ENCODE assay signal across 22 mouse cellular contexts in genomic region chr8:128471186-128471585, GRCm38 (mm10).
DNase-seq lines count a peak whose midpoint lies in the region; ATAC-seq and TF ChIP-seq lines count a peak whose summit lies in the region.
"Had no signal": no experiment of that assay in that cellular context is flagged by ENCODE, and none has a peak within 500 bp of the region (broad histone marks: within the 10 kb centered on the region; RNA-seq: fewer than 3 reads in every experiment).

No protein-coding gene starts in this region.

- H3K4me1 ChIP-seq in forebrain, embryonic 13.5 days: peaks cover 2% of the 10 kb centered on the region; the same call in 1 of the 2 replicates
- H3K4me1 ChIP-seq in forebrain, embryonic 12.5 days: no peaks in the 10 kb centered on the region; the same call in 1 of the 2 replicates
- H3K4me1 ChIP-seq in liver, postnatal 0 days (ENCODE audit: insufficient read depth): peaks cover 6% of the 10 kb centered on the region; the same call in 1 of the 2 replicates
- H3K4me1 ChIP-seq in liver, embryonic 11.5 days (replicated peaks; ENCODE audit: control insufficient read depth, insufficient read depth, low read length): no peaks in the 10 kb centered on the region
- H3K4me1 ChIP-seq: embryonic facial prominence, embryonic 12.5 days; hindbrain, embryonic 12.5 days; hindbrain, embryonic 15.5 days had no signal

- peak; percentile 74; the same call in 1 of the 2 replicates for ATAC-seq in forebrain, embryonic 13.5 days
- ATAC-seq in forebrain, embryonic 12.5 days (ENCODE audit: low FRiP score): no peak
- 0 out of 2 replicates have a peak, but pooled peaks have one; percentile 17 for ATAC-seq in liver, postnatal 0 days
- ATAC-seq in liver, embryonic 11.5 days (replicated peaks; ENCODE audit: low FRiP score): no peak
- ATAC-seq: activated CD4-positive, CD25-positive, alpha-beta regulatory T cell, adult 4 months; intestine, postnatal 0 days had no signal

- peak; percentile 66 for DNase-seq in heart, adult 11 months
- DNase-seq in heart, adult 18-20 months: no peak
- DNase-seq in liver, postnatal 0 days: no peak
- no peak for DNase-seq in liver, embryonic 11.5 days (ENCODE audit: low spot score)
- DNase-seq in right cerebral cortex, postnatal 10 days (ENCODE audit: low spot score in 2 of 2): no peak
- DNase-seq: adrenal gland, adult 8-10 months; adrenal gland, postnatal 25 days; cerebellum, adult 11 months; cerebellum, adult 2 months; cerebellum, adult 9-11 months; cerebellum, postnatal 25 days; gastrocnemius, postnatal 10 days; gastrocnemius, postnatal 36 days had no signal

- 77% methylated on average over 2 of the region's 2 CpGs for WGBS in forebrain, embryonic 13.5 days
- 87% methylated on average over 2 of the region's 2 CpGs for WGBS in forebrain, embryonic 12.5 days
- 75% methylated on average over 2 of the region's 2 CpGs for WGBS in liver, postnatal 0 days (ENCODE audit: insufficient replicate concordance)
- 69% methylated on average over 2 of the region's 2 CpGs for WGBS in liver, embryonic 11.5 days

- no peak for TF ChIP-seq CTCF in liver, postnatal 0 days (IDR thresholded peaks at IDR 0.05; ENCODE audit: low read depth)

- H3K9ac ChIP-seq in forebrain, embryonic 13.5 days: no peak overlapping the region
- no peak overlapping the region for H3K9ac ChIP-seq in forebrain, embryonic 12.5 days
- H3K9ac ChIP-seq in liver, postnatal 0 days (replicated peaks): no peak overlapping the region
- no peak overlapping the region for H3K9ac ChIP-seq in liver, embryonic 11.5 days (ENCODE audit: low read depth, low read length)
- H3K9ac ChIP-seq: embryonic facial prominence, embryonic 12.5 days; embryonic facial prominence, embryonic 15.5 days; heart, embryonic 13.5 days; hindbrain, embryonic 12.5 days; hindbrain, embryonic 15.5 days had no signal

- H3K4me3 ChIP-seq in forebrain, embryonic 13.5 days: no peak overlapping the region
- no peak overlapping the region for H3K4me3 ChIP-seq in forebrain, embryonic 12.5 days (replicated peaks)
- H3K4me3 ChIP-seq in liver, postnatal 0 days (ENCODE audit: low read depth, low read length): no peak overlapping the region
- no peak overlapping the region for H3K4me3 ChIP-seq in liver, embryonic 11.5 days (ENCODE audit: low read depth, low read length)
- H3K4me3 ChIP-seq: embryonic facial prominence, embryonic 12.5 days; embryonic facial prominence, embryonic 15.5 days; heart, embryonic 13.5 days; hindbrain, embryonic 12.5 days; hindbrain, embryonic 15.5 days had no signal

- H3K9me3 ChIP-seq in forebrain, embryonic 13.5 days (replicated peaks): no peaks in the 10 kb centered on the region
- H3K9me3 ChIP-seq in forebrain, embryonic 12.5 days: no peaks in the 10 kb centered on the region
- H3K9me3 ChIP-seq in liver, postnatal 0 days (ENCODE audit: low read length): no peaks in the 10 kb centered on the region
- H3K9me3 ChIP-seq in liver, embryonic 11.5 days (ENCODE audit: control insufficient read depth, low read length): no peaks in the 10 kb centered on the region
- H3K9me3 ChIP-seq: embryonic facial prominence, embryonic 12.5 days; embryonic facial prominence, embryonic 15.5 days; heart, embryonic 13.5 days; hindbrain, embryonic 12.5 days; hindbrain, embryonic 15.5 days had no signal

- H3K27me3 ChIP-seq in forebrain, embryonic 13.5 days: no peaks in the 10 kb centered on the region; the same call in 1 of the 2 replicates
- no peaks in the 10 kb centered on the region for H3K27me3 ChIP-seq in forebrain, embryonic 12.5 days
- H3K27me3 ChIP-seq in liver, postnatal 0 days (ENCODE audit: insufficient read depth, low read length): no peaks in the 10 kb centered on the region
- no peaks in the 10 kb centered on the region for H3K27me3 ChIP-seq in liver, embryonic 11.5 days (replicated peaks; ENCODE audit: control insufficient read depth, insufficient read depth, low read length)
- H3K27me3 ChIP-seq: embryonic facial prominence, embryonic 12.5 days; embryonic facial prominence, embryonic 15.5 days; heart, embryonic 13.5 days; hindbrain, embryonic 12.5 days; hindbrain, embryonic 15.5 days had no signal

- H3K27ac ChIP-seq in forebrain, embryonic 13.5 days: no peak overlapping the region
- H3K27ac ChIP-seq in forebrain, embryonic 12.5 days: no peak overlapping the region
- no peak overlapping the region for H3K27ac ChIP-seq in liver, postnatal 0 days (ENCODE audit: low read depth)
- no peak overlapping the region for H3K27ac ChIP-seq in liver, embryonic 11.5 days (ENCODE audit: low read depth, low read length)
- H3K27ac ChIP-seq: embryonic facial prominence, embryonic 12.5 days; embryonic facial prominence, embryonic 15.5 days; hindbrain, embryonic 12.5 days; hindbrain, embryonic 15.5 days had no signal

- H3K36me3 ChIP-seq in forebrain, embryonic 13.5 days (ENCODE audit: poor library complexity, severe bottlenecking): peaks cover 17% of the 10 kb centered on the region
- peaks cover 8% of the 10 kb centered on the region; the same call in 1 of the 2 replicates for H3K36me3 ChIP-seq in forebrain, embryonic 12.5 days (replicated peaks)
- peaks cover 8% of the 10 kb centered on the region for H3K36me3 ChIP-seq in liver, postnatal 0 days (replicated peaks; ENCODE audit: insufficient read depth, low read length)
- H3K36me3 ChIP-seq in liver, embryonic 11.5 days (ENCODE audit: control insufficient read depth, insufficient read depth, low read length): peaks cover 3% of the 10 kb centered on the region; the same call in 1 of the 2 replicates

- H3K4me2 ChIP-seq in forebrain, embryonic 13.5 days: no peak overlapping the region
- H3K4me2 ChIP-seq in forebrain, embryonic 12.5 days: no peak overlapping the region
- H3K4me2 ChIP-seq in liver, postnatal 0 days (ENCODE audit: low read depth, low read length): no peak overlapping the region
- no peak overlapping the region for H3K4me2 ChIP-seq in liver, embryonic 11.5 days
- H3K4me2 ChIP-seq: embryonic facial prominence, embryonic 12.5 days; embryonic facial prominence, embryonic 15.5 days; heart, embryonic 13.5 days; hindbrain, embryonic 12.5 days; hindbrain, embryonic 15.5 days had no signal

- no peak for TF ChIP-seq EP300 in liver, postnatal 0 days (IDR thresholded peaks at IDR 0.05; ENCODE audit: low read depth)

Comparison
In these comparisons a context has a peak if more than half of its experiments do, and no peak if none do; other contexts are left out.
1. ATAC-seq: peak in forebrain, embryonic 13.5 days (single experiment) and liver, postnatal 0 days (single experiment); none in forebrain, embryonic 12.5 days (single experiment) and liver, embryonic 11.5 days (single experiment).